Mouse (Mus musculus) stomach, postnatal 0 days (tissue): ENCODE results near the gene E330017A01Rik.

ENCODE experiments used
- CTCF ChIP-seq: IDR thresholded peaks from 2 replicates; pipeline ENCODE4 v1.5.1; 2016; ENCODE audit warnings: antibody characterized with exemption, low read depth, mild to moderate bottlenecking, moderate library complexity
- EP300 ChIP-seq: optimal IDR thresholded peaks from 2 replicates; pipeline ENCODE3; 2016; ENCODE audit warnings: antibody characterized with exemption

DNA sequence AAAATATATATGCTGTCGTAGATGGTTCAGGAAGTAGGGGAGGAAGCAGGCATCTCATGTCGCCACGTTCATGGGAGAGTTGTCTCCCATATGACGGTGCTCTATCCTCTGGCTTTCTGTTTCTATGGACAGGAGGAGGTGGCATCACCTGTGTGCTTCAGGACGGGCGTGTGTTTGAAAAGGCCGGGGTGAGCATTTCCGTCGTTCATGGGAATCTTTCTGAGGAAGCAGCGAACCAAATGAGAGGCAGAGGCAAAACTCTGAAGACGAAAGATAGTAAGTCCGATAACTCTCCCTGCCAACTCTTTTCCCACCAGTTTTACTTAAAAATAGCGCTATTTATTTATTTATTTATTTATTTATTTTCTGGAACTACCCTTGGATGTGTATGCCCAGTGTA is 33.9 kb upstream of the E330017A01Rik start:
- TF ChIP-seq CTCF = no peak
- TF ChIP-seq EP300 = no peak
